Mouse (Mus musculus): ENCODE data around the gene Fxn. TPM values are rescaled to one million over a fixed set of nuclear protein-coding genes. Genes with fewer than 3 reads are reported as not detected.

Fxn gene
- total RNA-seq, 2 experiments from 2014 or later = 4.7 to 10.4 TPM

Other genes with a start within 250 kb of the Fxn start
- 0.42 TPM in 1 of 2 replicates, not detected in the other for gene Fam189a2, start 249.6 kb downstream of the Fxn start, total RNA-seq (2015)
- gene Fam189a2, start 249.6 kb downstream of the Fxn start, total RNA-seq (2017) = 0.33 TPM in 1 of 2 replicates, not detected in the other
- 1.6 and 3.7 TPM in 2 replicates for gene Tjp2, start 55.6 kb downstream of the Fxn start, total RNA-seq (2015)
- gene Tjp2, start 55.6 kb downstream of the Fxn start, total RNA-seq (2017) = 2.4 and 3.3 TPM in 2 replicates
- 30.1 and 31.3 TPM in 2 replicates for gene Fam122a, start 196.8 kb upstream of the Fxn start, total RNA-seq (2015)
- gene Fam122a, start 196.8 kb upstream of the Fxn start, total RNA-seq (2017) = 5.9 and 8.3 TPM in 2 replicates

Measured in megakaryocyte, adult 5-6 weeks (primary cell).